Mouse (Mus musculus): ENCODE data around the gene Olfr71.

GRCm38 (mm10) chr4:43732171-43732570, 22.1 kb upstream of the Olfr71 start:
- TF ChIP-seq CTCF (IDR thresholded peaks at IDR 0.05; ENCODE audit: low read depth) (no peak), EP300 (IDR thresholded peaks at IDR 0.05; ENCODE audit: low read depth) (no peak)
